Mouse (Mus musculus) liver (tissue): ENCODE data around the gene Faim.
A peak's percentile ranks its signal among the peaks of the same experiment; 100 is the strongest.

Experiments
- DNase-seq: peaks from one replicate; pipeline ENCODE4 v3.0.0-alpha.2; 2020; ENCODE audit warnings: mixed read lengths

The Faim gene

GRCm38 (mm10) chr9:98985800-98986475, at the start of gene Faim:
Gene Faim, plus strand, starts transcription at chr9:98986373.
- peak; percentile 100 for DNase-seq

GRCm38 (mm10) chr9:98939290-98939689, 46.9 kb upstream of the Faim start:
- DNase-seq: no peak

GRCm38 (mm10) chr9:98952171-98953050, 33.8 kb upstream of the Faim start:
- peak; percentile 7 for DNase-seq

- DNase-seq: no peak
Measured at GRCm38 (mm10) chr9:98953291-98953690, 32.9 kb upstream of the Faim start.

- no peak for DNase-seq
Measured at GRCm38 (mm10) chr9:98953830-98954229, 32.3 kb upstream of the Faim start.

- no peak for DNase-seq
Measured at GRCm38 (mm10) chr9:98954391-98955102, 31.6 kb upstream of the Faim start.

GRCm38 (mm10) chr9:98955103-98955715, 31.0 kb upstream of the Faim start, which contains the start of gene Foxl2:
Gene Foxl2, plus strand, starts transcription at chr9:98955288.
- DNase-seq: peak; percentile 15

GRCm38 (mm10) chr9:98955716-98956224, 30.4 kb upstream of the Faim start:
- DNase-seq: peak; percentile 15

- DNase-seq: peak; percentile 24
Measured at GRCm38 (mm10) chr9:98956591-98957381, 29.4 kb upstream of the Faim start.

GRCm38 (mm10) chr9:98957751-98958351, 28.3 kb upstream of the Faim start:
- DNase-seq: no peak

- no peak for DNase-seq
Measured at GRCm38 (mm10) chr9:98958628-98959027, 27.5 kb upstream of the Faim start.

- DNase-seq: no peak
Measured at GRCm38 (mm10) chr9:98959851-98960250, 26.3 kb upstream of the Faim start.

GRCm38 (mm10) chr9:98960348-98960747, 25.8 kb upstream of the Faim start:
- no peak for DNase-seq

- DNase-seq: no peak
Measured at GRCm38 (mm10) chr9:98961591-98962477, 24.3 kb upstream of the Faim start.

GRCm38 (mm10) chr9:98962478-98963142, 23.6 kb upstream of the Faim start:
- DNase-seq: no peak

GRCm38 (mm10) chr9:98963661-98964060, 22.5 kb upstream of the Faim start:
- no peak for DNase-seq

- peak; percentile 28 for DNase-seq
Measured at GRCm38 (mm10) chr9:98965084-98965483, 21.1 kb upstream of the Faim start.

- no peak for DNase-seq
Measured at GRCm38 (mm10) chr9:98973101-98973521, 13.1 kb upstream of the Faim start.

GRCm38 (mm10) chr9:98973561-98973960, 12.6 kb upstream of the Faim start:
- DNase-seq: no peak

GRCm38 (mm10) chr9:98974898-98975297, 11.3 kb upstream of the Faim start:
- DNase-seq: no peak
